Mouse (Mus musculus): ENCODE results near the gene Galnt10. TPM values are rescaled to one million over a fixed set of nuclear protein-coding genes. Genes with fewer than 3 reads are reported as not detected.

Gene Galnt10
- total RNA-seq, 2 experiments from 2014 or later, result 9.0 to 11.1 TPM

GRCm38 (mm10) chr11:57701193-57701925 is 56.1 kb downstream of the Galnt10 start:
- DNase-seq (ENCODE audit: extremely low spot score in 1 of 2, low spot score in 2 of 2), result peak; percentile 27 to 53
- intact Hi-C loops (cut with DNase I), result loop anchor here (5.0 kb wide), 1 partner anchor 54 kb away; the partner anchor contains the start of gene Galnt10

GRCm38 (mm10) chr11:57701956-57702355 is 56.7 kb downstream of the Galnt10 start:
- no peak for DNase-seq (ENCODE audit: extremely low spot score in 1 of 2, low spot score in 2 of 2)
- intact Hi-C loops (cut with DNase I), result loop anchor here (5.0 kb wide), 1 partner anchor 55 kb away; the partner anchor contains the start of gene Galnt10

GRCm38 (mm10) chr11:57706620-57707019 is 61.4 kb downstream of the Galnt10 start:
- intact Hi-C loops (cut with DNase I), result no loop called here
- DNase-seq (ENCODE audit: extremely low spot score in 1 of 2, low spot score in 2 of 2), result no peak

GRCm38 (mm10) chr11:57707114-57707798 is 62.0 kb downstream of the Galnt10 start:
- no peak for DNase-seq (ENCODE audit: extremely low spot score in 1 of 2, low spot score in 2 of 2)
- intact Hi-C loops (cut with DNase I), result no loop called here

GRCm38 (mm10) chr11:57708174-57709154 is 63.2 kb downstream of the Galnt10 start:
- intact Hi-C loops (cut with DNase I), result no loop called here
- no peak for DNase-seq (ENCODE audit: extremely low spot score in 1 of 2, low spot score in 2 of 2)

- DNase-seq (ENCODE audit: extremely low spot score in 1 of 2, low spot score in 2 of 2), result no peak
- intact Hi-C loops (cut with DNase I), result no loop called here
Measured at GRCm38 (mm10) chr11:57713960-57714359, 68.7 kb downstream of the Galnt10 start.

GRCm38 (mm10) chr11:57716721-57717120 is 71.5 kb downstream of the Galnt10 start:
- no peak for DNase-seq (ENCODE audit: extremely low spot score in 1 of 2, low spot score in 2 of 2)
- intact Hi-C loops (cut with DNase I), result no loop called here

GRCm38 (mm10) chr11:57717432-57717831 is 72.2 kb downstream of the Galnt10 start:
- no peak for DNase-seq (ENCODE audit: extremely low spot score in 1 of 2, low spot score in 2 of 2)
- intact Hi-C loops (cut with DNase I), result no loop called here

GRCm38 (mm10) chr11:57718081-57718480 is 72.8 kb downstream of the Galnt10 start:
- intact Hi-C loops (cut with DNase I), result no loop called here
- no peak for DNase-seq (ENCODE audit: extremely low spot score in 1 of 2, low spot score in 2 of 2)

- intact Hi-C loops (cut with DNase I), result no loop called here
- DNase-seq (ENCODE audit: extremely low spot score in 1 of 2, low spot score in 2 of 2), result no peak
Measured at GRCm38 (mm10) chr11:57719631-57720030, 74.4 kb downstream of the Galnt10 start.

GRCm38 (mm10) chr11:57720076-57720475 is 74.8 kb downstream of the Galnt10 start:
- DNase-seq (ENCODE audit: extremely low spot score in 1 of 2, low spot score in 2 of 2), result no peak
- intact Hi-C loops (cut with DNase I), result no loop called here

- intact Hi-C loops (cut with DNase I), result no loop called here
- peak in 1 of 2 experiments; percentile 55 for DNase-seq (ENCODE audit: extremely low spot score in 1 of 2, low spot score in 2 of 2)
Measured at GRCm38 (mm10) chr11:57724791-57725463, 79.7 kb downstream of the Galnt10 start.

GRCm38 (mm10) chr11:57725926-57726325 is 80.7 kb downstream of the Galnt10 start:
- DNase-seq (ENCODE audit: extremely low spot score in 1 of 2, low spot score in 2 of 2), result no peak
- intact Hi-C loops (cut with DNase I), result no loop called here

- intact Hi-C loops (cut with DNase I), result no loop called here
- DNase-seq (ENCODE audit: extremely low spot score in 1 of 2, low spot score in 2 of 2), result peak; percentile 54 to 72
Measured at GRCm38 (mm10) chr11:57727303-57727969, 82.2 kb downstream of the Galnt10 start.

- DNase-seq (ENCODE audit: extremely low spot score in 1 of 2, low spot score in 2 of 2), result no peak
- intact Hi-C loops (cut with DNase I), result no loop called here
Measured at GRCm38 (mm10) chr11:57732410-57733281, 87.4 kb downstream of the Galnt10 start.

GRCm38 (mm10) chr11:57747294-57748080 is 102.2 kb downstream of the Galnt10 start:
- no peak for DNase-seq (ENCODE audit: extremely low spot score in 1 of 2, low spot score in 2 of 2)
- intact Hi-C loops (cut with DNase I), result no loop called here
